Mouse (Mus musculus) E14TG2a.4 (cell line): Measurements from ENCODE around the gene Dnah12.
A peak's percentile ranks its signal among the peaks of the same experiment; 100 is the strongest.
"Not testable (repeated sequence)": the region's sequence is repeated elsewhere in the genome, so short reads cannot be mapped to it uniquely, and the experiment has no call there.

Source experiments
- H3K27me3 ChIP-seq: 2 replicates; pipeline ENCODE4 v1.6.1; 2014; ENCODE audit warnings: low read length, control low read depth; ENCODE audit not compliant: insufficient read depth
- H3K36me3 ChIP-seq: 2 replicates; pipeline ENCODE4 v1.6.1; 2014; ENCODE audit warnings: low read length, control low read depth; ENCODE audit not compliant: insufficient read depth
- H3K4me1 ChIP-seq: replicated peaks from 2 replicates; pipeline ENCODE4 v1.6.1; 2014; ENCODE audit warnings: low read depth, low read length, control low read depth
- H3K4me3 ChIP-seq: replicated peaks from 2 replicates; pipeline ENCODE4 v1.5.1; 2014; ENCODE audit warnings: mild to moderate bottlenecking, low read length
- H3K9me3 ChIP-seq: 2 replicates; pipeline ENCODE4 v1.6.1; 2014; ENCODE audit warnings: low read length, control low read depth
- CTCF ChIP-seq: conservative IDR thresholded peaks from 2 replicates; pipeline ENCODE4 v1.5.1; 2014; ENCODE audit warnings: low read length
- NANOG ChIP-seq: IDR thresholded peaks from 2 replicates; pipeline ENCODE4 v1.6.1; 2014; ENCODE audit warnings: borderline replicate concordance, low read length, mixed read lengths
- POU5F1 ChIP-seq: IDR thresholded peaks from 2 replicates; pipeline ENCODE4 v1.6.1; 2014; ENCODE audit warnings: low read length, borderline replicate concordance

Dnah12 gene

GRCm38 (mm10) chr14:26879976-26880375, 186.9 kb downstream of the Dnah12 start:
- H3K4me3 ChIP-seq, result no peak overlapping the region
- H3K36me3 ChIP-seq, result no peaks in the 10 kb centered on the region
- H3K9me3 ChIP-seq, result no peaks in the 10 kb centered on the region
- TF ChIP-seq POU5F1, result no peak
- TF ChIP-seq NANOG, result no peak
- TF ChIP-seq CTCF, result no peak
- peaks cover 24% of the 10 kb centered on the region for H3K4me1 ChIP-seq
- H3K27me3 ChIP-seq, result no peaks in the 10 kb centered on the region

GRCm38 (mm10) chr14:26881700-26882099, 188.6 kb downstream of the Dnah12 start:
- Histone ChIP-seq H3K36me3 (no peaks in the 10 kb centered on the region), H3K27me3 (no peaks in the 10 kb centered on the region), H3K4me1 (peaks cover 28% of the 10 kb centered on the region), H3K9me3 (no peaks in the 10 kb centered on the region), H3K4me3 (no peak overlapping the region)
- no peak for TF ChIP-seq NANOG

DNA sequence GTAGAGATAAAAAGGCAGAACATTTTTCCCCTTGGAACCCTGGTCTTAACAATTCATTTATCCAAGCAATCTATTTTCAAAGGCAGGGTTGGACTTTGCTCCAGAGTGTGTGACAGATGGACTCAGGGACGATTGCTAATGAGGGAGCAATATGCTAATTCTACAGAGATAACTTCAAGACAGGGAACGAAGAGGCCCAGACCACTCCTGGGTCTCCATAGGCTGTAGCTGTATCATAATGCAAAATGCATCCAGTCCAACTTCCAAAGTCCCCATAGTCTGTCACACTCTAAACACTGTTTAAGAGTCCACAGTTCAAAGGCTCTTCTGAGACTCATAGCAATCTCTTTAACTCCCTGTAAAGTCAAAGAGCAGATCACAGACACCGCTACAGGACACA, 194.2 kb downstream of the Dnah12 start:
- Histone ChIP-seq H3K27me3 (no peaks in the 10 kb centered on the region), H3K4me1 (0 out of 2 replicates have a peak, but pooled peaks cover 9% of the 10 kb centered on the region), H3K4me3 (no peak overlapping the region), H3K9me3 (no peaks in the 10 kb centered on the region), H3K36me3 (no peaks in the 10 kb centered on the region)
- TF ChIP-seq CTCF (no peak), NANOG (no peak), POU5F1 (no peak)

- no peaks in the 10 kb centered on the region for H3K9me3 ChIP-seq
- no peak for TF ChIP-seq POU5F1
- TF ChIP-seq CTCF, result no peak
- TF ChIP-seq NANOG, result no peak
- H3K27me3 ChIP-seq, result no peaks in the 10 kb centered on the region
- no peaks in the 10 kb centered on the region for H3K36me3 ChIP-seq
- H3K4me3 ChIP-seq, result no peak overlapping the region
- H3K4me1 ChIP-seq, result 0 out of 2 replicates have a peak, but pooled peaks cover 2% of the 10 kb centered on the region
Measured at GRCm38 (mm10) chr14:26890777-26891176, 197.7 kb downstream of the Dnah12 start.

- TF ChIP-seq POU5F1 (no peak), CTCF (no peak), NANOG (no peak)
- Histone ChIP-seq H3K27me3 (no peaks in the 10 kb centered on the region), H3K36me3 (no peaks in the 10 kb centered on the region), H3K4me1 (0 out of 2 replicates have a peak, but pooled peaks cover 1% of the 10 kb centered on the region), H3K4me3 (no peak within 1 kb of the TSS), H3K9me3 (no peaks in the 10 kb centered on the region)
Measured at GRCm38 (mm10) chr14:26894392-26894791, 201.3 kb downstream of the Dnah12 start, which contains the start of gene Asb14. Gene Asb14, plus strand, starts transcription at chr14:26894557.

- no peaks in the 10 kb centered on the region for H3K27me3 ChIP-seq
- no peaks in the 10 kb centered on the region for H3K36me3 ChIP-seq
- TF ChIP-seq CTCF, result no peak
- TF ChIP-seq NANOG, result no peak
- TF ChIP-seq POU5F1, result no peak
- no peaks in the 10 kb centered on the region; the same call in 1 of the 2 replicates for H3K4me1 ChIP-seq
- H3K4me3 ChIP-seq, result no peak overlapping the region
- peaks cover 13% of the 10 kb centered on the region for H3K9me3 ChIP-seq
Measured at GRCm38 (mm10) chr14:26899490-26899889, 206.4 kb downstream of the Dnah12 start.

DNA sequence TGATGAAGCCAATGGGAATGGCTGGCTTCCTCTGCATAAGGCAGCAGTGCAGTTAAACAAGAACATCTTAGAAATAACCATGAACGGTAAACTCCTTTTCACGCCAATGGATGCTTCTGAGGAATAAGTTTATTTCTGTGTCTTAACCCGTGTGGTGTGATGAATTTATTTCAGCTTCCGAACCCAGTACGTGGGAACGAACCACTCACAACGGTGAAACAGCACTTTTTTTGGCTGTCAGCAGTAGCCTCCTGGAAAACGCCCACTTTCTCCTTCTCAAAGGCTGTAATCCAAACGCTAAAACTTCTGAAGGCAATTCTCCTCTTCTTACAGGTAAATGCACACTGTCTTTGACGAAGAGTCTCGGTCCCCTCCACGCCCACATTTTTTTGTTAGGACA, 207.8 kb downstream of the Dnah12 start:
- TF ChIP-seq CTCF (no peak), POU5F1 (no peak), NANOG (no peak)
- Histone ChIP-seq H3K4me1 (no peaks in the 10 kb centered on the region; the same call in 1 of the 2 replicates), H3K4me3 (no peak overlapping the region), H3K9me3 (peaks cover 13% of the 10 kb centered on the region), H3K27me3 (no peaks in the 10 kb centered on the region), H3K36me3 (no peaks in the 10 kb centered on the region)

DNA sequence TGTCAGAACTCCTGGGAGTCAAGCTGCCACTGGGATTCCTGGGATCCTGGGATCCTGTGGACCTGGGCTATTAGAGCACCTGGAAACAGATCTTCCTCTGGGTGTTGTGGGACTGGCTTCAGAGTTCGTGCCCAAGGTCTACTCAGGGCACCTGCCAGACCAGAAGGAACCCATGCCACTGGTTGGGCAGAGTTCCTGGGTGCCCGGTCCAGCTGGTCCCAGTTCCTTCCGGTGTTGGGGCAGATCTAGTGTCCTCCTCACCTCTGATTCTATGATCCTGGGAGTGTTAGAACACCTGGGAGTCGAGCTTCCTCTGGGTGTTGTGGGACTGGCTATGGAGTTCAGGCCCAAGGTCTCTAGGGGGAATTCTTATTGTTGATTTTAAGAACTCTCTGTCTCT, 214.3 kb downstream of the Dnah12 start:
- H3K4me1 ChIP-seq, result peaks cover 24% of the 10 kb centered on the region
- peaks cover 28% of the 10 kb centered on the region for H3K9me3 ChIP-seq
- H3K36me3 ChIP-seq, result no peaks in the 10 kb centered on the region
- H3K27me3 ChIP-seq, result no peaks in the 10 kb centered on the region
- no peak overlapping the region for H3K4me3 ChIP-seq
- no peak for TF ChIP-seq POU5F1
- TF ChIP-seq CTCF, result no peak
- no peak for TF ChIP-seq NANOG

- Histone ChIP-seq H3K4me1 (peaks cover 27% of the 10 kb centered on the region), H3K9me3 (peaks cover 22% of the 10 kb centered on the region)
- 0 out of 2 replicates have a peak, but pooled peaks have one; percentile 19 for TF ChIP-seq NANOG
- not testable (repeated sequence) for H3K27me3 ChIP-seq, H3K36me3 ChIP-seq, H3K4me3 ChIP-seq
Measured at GRCm38 (mm10) chr14:26910461-26910860, 217.4 kb downstream of the Dnah12 start.
